Mouse (Mus musculus): ENCODE data around the gene Ccer2.

The Ccer2 gene

GRCm38 (mm10) chr7:28756079-28756478 is at the start of gene Ccer2:
Gene Ccer2 (plus strand): TSS chr7:28756174.
- DNase-seq (ENCODE audit: low spot score): no peak

- DNase-seq (ENCODE audit: low spot score): no peak
These were observed 46.5 kb upstream of the Ccer2 start for GRCm38 (mm10) chr7:28709454-28709853.

- DNase-seq (ENCODE audit: low spot score): no peak
These were observed 45.0 kb upstream of the Ccer2 start for GRCm38 (mm10) chr7:28710962-28711361.

GRCm38 (mm10) chr7:28714667-28715066 is 41.3 kb upstream of the Ccer2 start:
- no peak for DNase-seq (ENCODE audit: low spot score)

GRCm38 (mm10) chr7:28715598-28715997 is 40.4 kb upstream of the Ccer2 start:
- no peak for DNase-seq (ENCODE audit: low spot score)

GRCm38 (mm10) chr7:28716590-28717281 is 39.2 kb upstream of the Ccer2 start, which contains the start of gene Fbxo17:
Gene Fbxo17 (plus strand): TSS chr7:28716804.
- DNase-seq (ENCODE audit: low spot score): peak; percentile 74

- DNase-seq (ENCODE audit: low spot score): no peak
These were observed 38.2 kb upstream of the Ccer2 start for GRCm38 (mm10) chr7:28717726-28718125.

GRCm38 (mm10) chr7:28719159-28719558 is 36.8 kb upstream of the Ccer2 start:
- DNase-seq (ENCODE audit: low spot score): no peak

- DNase-seq (ENCODE audit: low spot score): no peak
These were observed 36.3 kb upstream of the Ccer2 start for GRCm38 (mm10) chr7:28719650-28720049.

GRCm38 (mm10) chr7:28720753-28721537 is 35.0 kb upstream of the Ccer2 start:
- DNase-seq (ENCODE audit: low spot score): peak; percentile 22

- DNase-seq (ENCODE audit: low spot score): no peak
These were observed 33.9 kb upstream of the Ccer2 start for GRCm38 (mm10) chr7:28722079-28722478.

- no peak for DNase-seq (ENCODE audit: low spot score)
These were observed 31.4 kb upstream of the Ccer2 start for GRCm38 (mm10) chr7:28724613-28725012.

GRCm38 (mm10) chr7:28726600-28726999 is 29.4 kb upstream of the Ccer2 start:
- DNase-seq (ENCODE audit: low spot score): peak; percentile 86

- DNase-seq (ENCODE audit: low spot score): peak; percentile 32
These were observed 28.2 kb upstream of the Ccer2 start for GRCm38 (mm10) chr7:28727649-28728340.

- DNase-seq (ENCODE audit: low spot score): peak; percentile 93
These were observed 23.4 kb upstream of the Ccer2 start for GRCm38 (mm10) chr7:28732341-28733142.

- DNase-seq (ENCODE audit: low spot score): no peak
These were observed 22.8 kb upstream of the Ccer2 start for GRCm38 (mm10) chr7:28733211-28733610.

- DNase-seq (ENCODE audit: low spot score): no peak
These were observed 20.3 kb upstream of the Ccer2 start for GRCm38 (mm10) chr7:28735701-28736100.

- DNase-seq (ENCODE audit: low spot score): no peak
These were observed 16.1 kb upstream of the Ccer2 start for GRCm38 (mm10) chr7:28739829-28740228.

- no peak for DNase-seq (ENCODE audit: low spot score)
These were observed 15.0 kb upstream of the Ccer2 start for GRCm38 (mm10) chr7:28740949-28741348.

GRCm38 (mm10) chr7:28741368-28741708 is 14.6 kb upstream of the Ccer2 start:
- no peak for DNase-seq (ENCODE audit: low spot score)

- peak; percentile 97 for DNase-seq (ENCODE audit: low spot score)
These were observed 14.1 kb upstream of the Ccer2 start, which contains the start of the genes Mrps12 and Sars2 for GRCm38 (mm10) chr7:28741709-28742438. Gene Mrps12 (minus strand): TSS chr7:28741820. Gene Sars2 (plus strand): TSS chr7:28741992.
